Mouse (Mus musculus) left cerebral cortex, adult 2 months (tissue): ENCODE data around the gene Hoxc4. TPM values are rescaled to one million over a fixed set of nuclear protein-coding genes. Genes with fewer than 3 reads are reported as not detected.

Experiments
- DNase-seq, 2 experiments: peaks; one replicate each; pipeline ENCODE4 v3.0.0; 2021 to 2022; ENCODE audit warnings: low spot score in 2 of 2, mixed read lengths in 1 of 2; ENCODE audit errors: extremely low spot score in 1 of 2
- H3K27ac ChIP-seq: fragments of 200-600 bp; 2 replicates; pipeline ENCODE4 v1.8.1; 2022
- H3K4me3 ChIP-seq: fragments of 200-600 bp; 2 replicates; pipeline ENCODE4 v1.8.1; 2022
- CTCF ChIP-seq: fragments of 200-600 bp; IDR thresholded peaks from 2 replicates; pipeline ENCODE4 v1.8.1; 2022; ENCODE audit warnings: antibody characterized with exemption, mild to moderate bottlenecking, moderate library complexity
- intact Hi-C: fragments of 180-260 bp; cut with DNase I; formaldehyde crosslinking; loops from one replicate; pipeline ENCODE4 v1.15.1; 2025
- total RNA-seq, 2 experiments: library from RNA; stranded (reverse); gene quantifications; 2 replicates each; pipeline ENCODE4 v1.2.3; 2021

Hoxc4 gene
- total RNA-seq, 2 experiments from 2014 or later, result not detected

- Histone ChIP-seq H3K27ac (no peak overlapping the region), H3K4me3 (no peak overlapping the region)
- no peak for DNase-seq
- intact Hi-C loops, result no loop called here
- no peak for TF ChIP-seq CTCF
Measured at GRCm38 (mm10) chr15:103034807-103035547, 16.2 kb downstream of the Hoxc4 start.

- no peak for TF ChIP-seq CTCF
- H3K27ac ChIP-seq, result no peak overlapping the region
- H3K4me3 ChIP-seq, result no peak overlapping the region
- no peak for DNase-seq
- intact Hi-C loops, result no loop called here
Measured at GRCm38 (mm10) chr15:103035548-103035881, 16.8 kb downstream of the Hoxc4 start.

- H3K4me3 ChIP-seq, result no peak overlapping the region
- intact Hi-C loops, result no loop called here
- no peak overlapping the region for H3K27ac ChIP-seq
- TF ChIP-seq CTCF, result no peak
- DNase-seq, result no peak
Measured at GRCm38 (mm10) chr15:103037579-103037978, 18.8 kb downstream of the Hoxc4 start.

DNA sequence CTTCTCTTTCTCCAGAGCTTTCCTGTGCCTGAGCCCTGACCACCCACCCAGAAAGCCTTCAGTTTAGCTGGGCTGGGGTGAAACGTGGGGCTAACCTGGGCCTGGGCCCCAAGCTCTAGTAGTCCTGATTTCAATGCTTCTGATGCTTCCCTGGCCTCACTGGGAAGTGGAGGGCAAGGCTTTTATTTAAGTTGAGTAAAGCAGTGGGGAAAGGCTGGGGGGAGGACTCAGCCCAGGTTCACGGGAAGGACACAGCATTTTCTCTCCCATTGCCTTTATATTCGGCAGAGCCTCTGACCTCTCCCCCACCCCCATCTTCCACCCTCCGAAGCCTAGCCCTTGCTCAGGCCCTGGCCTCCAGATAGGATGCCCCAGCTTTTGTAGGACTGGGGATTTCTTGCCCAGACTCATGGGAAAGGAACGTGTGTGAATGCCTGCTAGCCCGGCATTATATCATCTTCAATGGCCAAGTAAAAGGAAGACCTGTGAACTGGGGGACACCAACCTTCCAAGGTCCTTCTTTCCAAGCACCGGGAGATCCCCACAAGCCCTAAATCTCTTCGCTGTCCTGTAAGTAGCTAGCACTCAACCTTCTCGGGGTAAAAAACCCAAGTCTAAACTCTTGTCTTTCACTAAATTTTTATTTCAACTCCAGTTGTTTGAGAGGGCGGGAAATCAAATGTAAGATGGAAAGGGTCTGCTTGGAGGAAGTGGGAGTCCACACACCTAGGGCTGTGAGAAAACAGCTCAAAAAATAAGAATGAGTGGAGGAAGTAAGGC is 20.2 kb downstream of the Hoxc4 start:
- Histone ChIP-seq H3K4me3 (no peak overlapping the region), H3K27ac (no peak overlapping the region)
- no peak for DNase-seq
- intact Hi-C loops, result no loop called here
- TF ChIP-seq CTCF, result no peak

- TF ChIP-seq CTCF, result no peak
- H3K27ac ChIP-seq, result no peak overlapping the region
Measured at GRCm38 (mm10) chr15:103039609-103040008, 20.9 kb downstream of the Hoxc4 start.

GRCm38 (mm10) chr15:103040601-103041000 is 21.9 kb downstream of the Hoxc4 start:
- Histone ChIP-seq H3K27ac (no peak overlapping the region), H3K4me3 (no peak overlapping the region)
- DNase-seq, result no peak
- no peak for TF ChIP-seq CTCF
- intact Hi-C loops, result no loop called here

More at GRCm38 (mm10) chr15:103039609-103040008, 20.9 kb downstream of the Hoxc4 start:
- intact Hi-C loops, result no loop called here
- no peak for DNase-seq
- no peak overlapping the region for H3K4me3 ChIP-seq

DNA sequence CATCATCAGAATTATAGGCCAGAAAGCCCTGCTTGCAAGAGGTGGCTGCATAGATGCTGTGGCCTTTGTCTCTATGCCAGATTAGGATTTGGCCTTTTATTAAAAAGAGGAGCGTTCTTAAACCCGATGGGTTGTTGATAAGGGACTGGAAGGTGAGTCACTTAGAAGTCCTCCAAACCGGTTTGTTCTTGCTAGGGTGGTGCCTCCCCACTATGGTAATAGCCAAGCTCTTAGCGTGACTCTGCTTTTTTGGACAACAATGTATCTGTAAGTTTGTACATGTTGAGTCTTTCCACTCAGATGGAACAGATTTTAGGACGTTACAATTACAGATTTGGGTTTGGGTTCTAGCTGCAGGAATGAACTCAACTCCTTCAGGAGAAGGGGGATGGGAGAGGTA is 22.9 kb downstream of the Hoxc4 start:
- no peak overlapping the region for H3K27ac ChIP-seq
- no peak overlapping the region for H3K4me3 ChIP-seq
- TF ChIP-seq CTCF, result no peak
- DNase-seq, result no peak
- intact Hi-C loops, result no loop called here

DNA sequence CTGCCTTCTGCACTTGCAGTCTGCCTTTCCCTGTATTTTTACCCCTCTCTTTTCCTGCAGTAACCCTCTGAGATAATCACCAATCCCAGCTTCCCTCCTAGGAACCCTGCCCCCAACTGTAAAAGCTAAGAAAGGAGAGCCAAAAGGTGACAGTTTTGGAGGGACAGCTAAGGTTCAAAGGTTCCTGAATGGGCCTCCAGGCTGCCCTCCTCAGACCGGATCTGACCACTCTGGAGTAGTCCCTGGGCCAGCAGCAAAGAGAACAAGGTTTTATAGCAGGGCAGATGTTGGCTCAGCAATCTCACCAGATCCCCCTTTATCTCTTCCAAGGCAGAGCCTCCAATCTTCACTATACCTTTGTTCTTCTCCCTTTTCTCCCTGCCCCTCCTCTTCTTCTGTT is 23.5 kb downstream of the Hoxc4 start:
- intact Hi-C loops, result no loop called here
- H3K4me3 ChIP-seq, result no peak overlapping the region
- DNase-seq, result no peak
- H3K27ac ChIP-seq, result no peak overlapping the region
- TF ChIP-seq CTCF, result no peak

- Histone ChIP-seq H3K4me3 (no peak overlapping the region), H3K27ac (no peak overlapping the region)
- intact Hi-C loops, result no loop called here
- DNase-seq, result no peak
- no peak for TF ChIP-seq CTCF
Measured at GRCm38 (mm10) chr15:103051670-103052069, 32.9 kb downstream of the Hoxc4 start.

GRCm38 (mm10) chr15:103053210-103053609 is 34.5 kb downstream of the Hoxc4 start:
- TF ChIP-seq CTCF, result no peak
- no peak overlapping the region for H3K4me3 ChIP-seq
- intact Hi-C loops, result no loop called here
- H3K27ac ChIP-seq, result no peak overlapping the region
- DNase-seq, result no peak

DNA sequence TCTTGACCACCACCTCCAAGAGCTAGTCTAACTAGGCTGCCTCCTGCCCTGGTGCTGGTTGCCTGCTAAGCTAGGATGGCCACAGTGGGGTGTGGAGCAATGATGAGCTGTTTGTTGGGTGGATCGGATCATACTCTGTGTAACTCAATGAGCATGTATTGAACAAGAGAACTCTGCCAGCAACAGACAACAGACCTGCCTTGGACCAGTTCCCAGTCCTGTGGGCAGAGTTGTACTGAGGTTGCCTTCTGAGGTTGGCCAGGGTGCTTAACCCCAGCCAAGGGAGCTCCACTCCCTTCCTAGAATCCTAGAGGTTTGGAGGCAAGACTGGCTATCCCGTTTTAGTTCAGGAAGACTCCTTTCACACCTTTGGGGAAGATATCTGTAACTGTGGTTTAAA is 37.7 kb downstream of the Hoxc4 start:
- Histone ChIP-seq H3K4me3 (no peak overlapping the region), H3K27ac (no peak overlapping the region)
- intact Hi-C loops, result no loop called here
- DNase-seq, result no peak
- TF ChIP-seq CTCF, result no peak

DNA sequence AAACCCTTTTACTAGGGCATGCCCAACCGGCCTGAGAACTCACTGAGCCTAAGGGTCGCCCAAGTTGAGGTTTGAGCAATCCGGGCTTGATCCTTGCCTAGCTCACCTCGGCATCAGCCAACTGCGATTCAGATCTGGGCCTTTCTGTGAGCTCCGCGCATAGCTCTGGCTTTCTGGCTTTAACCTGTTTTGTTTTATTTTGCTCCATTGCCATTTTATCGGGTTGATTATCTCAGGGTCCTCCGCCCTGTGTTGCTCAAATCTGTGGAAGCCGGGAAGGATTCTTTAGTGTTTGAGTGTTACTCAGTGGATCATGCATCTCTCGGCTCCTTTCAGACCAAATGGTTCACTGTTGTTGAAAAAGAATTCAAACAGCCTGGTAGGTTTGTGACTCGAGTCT is 40.0 kb downstream of the Hoxc4 start:
- TF ChIP-seq CTCF, result no peak
- DNase-seq, result no peak
- Histone ChIP-seq H3K27ac (no peak overlapping the region), H3K4me3 (no peak overlapping the region)
- intact Hi-C loops, result no loop called here
